Mouse (Mus musculus): ENCODE data around the gene Sorl1.

DNA sequence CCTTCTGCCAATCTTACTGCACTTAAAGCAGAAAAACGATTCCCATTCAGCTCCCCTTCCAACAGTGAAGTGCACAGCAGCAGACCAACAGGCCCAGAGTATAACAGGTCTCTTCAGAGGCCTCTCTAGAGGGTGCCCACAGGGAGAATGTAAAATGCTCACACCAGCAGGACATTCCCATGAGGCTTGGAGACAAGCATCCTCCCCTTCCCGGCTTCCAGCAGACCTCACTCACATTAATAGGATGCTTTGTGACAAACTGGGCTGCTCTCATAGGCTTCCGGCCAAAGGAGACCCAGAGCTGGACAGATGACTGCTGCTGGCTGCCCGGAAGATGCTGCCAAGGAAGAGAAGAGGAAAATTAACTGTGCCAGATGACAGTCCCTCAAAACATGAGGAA lies 52.1 kb downstream of the Sorl1 start:
- no peak for TF ChIP-seq MAFK (IDR thresholded peaks at IDR 0.05; ENCODE audit: insufficient read depth, low read depth, low read length)
- no peak for TF ChIP-seq ZC3H11A (IDR thresholded peaks at IDR 0.05; ENCODE audit: borderline replicate concordance, low read depth, low read length)
- TF ChIP-seq HCFC1 (IDR thresholded peaks at IDR 0.05; ENCODE audit: borderline replicate concordance, insufficient read depth, low read length): no peak
- TF ChIP-seq CHD2 (IDR thresholded peaks at IDR 0.05; ENCODE audit: low read depth, low read length): no peak
- no peak for TF ChIP-seq ZNF384 (IDR thresholded peaks at IDR 0.05; ENCODE audit: low read depth, low read length)
